ENCODE assay signal across 16 mouse cellular contexts in genomic region chr19:16558570-16558969, GRCm38 (mm10).
A peak's percentile ranks its signal among the peaks of the same experiment; 100 is the strongest.
DNase-seq lines count a peak whose midpoint lies in the region; ATAC-seq and TF ChIP-seq lines count a peak whose summit lies in the region.
"Had no signal": no experiment of that assay in that cellular context is flagged by ENCODE, and none has a peak within 500 bp of the region (broad histone marks: within the 10 kb centered on the region; RNA-seq: fewer than 3 reads in every experiment).

No protein-coding gene starts in this region.

- intact Hi-C loops in heart, postnatal 10 days (cut with DNase I), result no loop called here

- no peaks in the 10 kb centered on the region for H3K36me3 ChIP-seq in kidney, embryonic 16.5 days (ENCODE audit: insufficient read depth, low read length)
- H3K36me3 ChIP-seq in stomach, embryonic 16.5 days (ENCODE audit: control insufficient read depth, insufficient read depth, low read length), result no peaks in the 10 kb centered on the region

- ATAC-seq in kidney, embryonic 16.5 days (ENCODE audit: low FRiP score, low TSS enrichment), result peak; percentile 50; the same call in 1 of the 2 replicates
- no peak for ATAC-seq in stomach, embryonic 16.5 days (ENCODE audit: insufficient read depth, low FRiP score)
- ATAC-seq: forebrain, embryonic 13.5 days; hindbrain, embryonic 16.5 days had no signal

- H3K27me3 ChIP-seq in kidney, embryonic 16.5 days (ENCODE audit: insufficient read depth, low read length), result no peaks in the 10 kb centered on the region
- no peaks in the 10 kb centered on the region for H3K27me3 ChIP-seq in stomach, embryonic 16.5 days (ENCODE audit: control insufficient read depth, insufficient read depth, low read length)
- H3K27me3 ChIP-seq: forebrain, embryonic 13.5 days had no signal

- H3K4me2 ChIP-seq in kidney, embryonic 16.5 days (replicated peaks; ENCODE audit: low read depth, low read length), result no peak overlapping the region
- no peak overlapping the region for H3K4me2 ChIP-seq in stomach, embryonic 16.5 days (ENCODE audit: low read depth, low read length)
- H3K4me2 ChIP-seq: forebrain, embryonic 13.5 days; liver, embryonic 11.5 days had no signal

- no peak overlapping the region for H3K4me3 ChIP-seq in kidney, embryonic 16.5 days (ENCODE audit: low read length)
- no peak overlapping the region for H3K4me3 ChIP-seq in embryonic fibroblast, embryonic 13.5 days (ENCODE audit: insufficient read depth, low read length)
- no peak overlapping the region for H3K4me3 ChIP-seq in stomach, embryonic 16.5 days (replicated peaks; ENCODE audit: low read length)
- H3K4me3 ChIP-seq: forebrain, embryonic 13.5 days; layer of hippocampus, adult 2 months had no signal

- H3K9ac ChIP-seq in kidney, embryonic 16.5 days (replicated peaks; ENCODE audit: low read length), result no peak overlapping the region
- H3K9ac ChIP-seq in stomach, embryonic 16.5 days (ENCODE audit: low read length), result no peak overlapping the region
- H3K9ac ChIP-seq: forebrain, embryonic 13.5 days had no signal

- H3K9me3 ChIP-seq in kidney, embryonic 16.5 days (ENCODE audit: low read length), result peaks cover 3% of the 10 kb centered on the region; the same call in 1 of the 2 replicates
- H3K9me3 ChIP-seq in stomach, embryonic 16.5 days (replicated peaks; ENCODE audit: control insufficient read depth, low read length), result no peaks in the 10 kb centered on the region
- H3K9me3 ChIP-seq: forebrain, embryonic 13.5 days had no signal

- no peak for TF ChIP-seq POLR2A in embryonic fibroblast, embryonic 13.5 days (IDR thresholded peaks at IDR 0.05; ENCODE audit: low read depth, low read length)

- 47% methylated on average over 2 of the region's 2 CpGs for WGBS in kidney, embryonic 16.5 days
- WGBS in stomach, embryonic 16.5 days, result 37% methylated on average over 2 of the region's 2 CpGs

- H3K4me1 ChIP-seq in kidney, embryonic 16.5 days (ENCODE audit: insufficient read depth, low read length), result peaks cover 7% of the 10 kb centered on the region
- H3K4me1 ChIP-seq in embryonic fibroblast, embryonic 13.5 days (ENCODE audit: control insufficient read depth, insufficient read depth, low read length), result peaks cover 10% of the 10 kb centered on the region
- H3K4me1 ChIP-seq in stomach, embryonic 16.5 days (ENCODE audit: control insufficient read depth, insufficient read depth, low read length), result peaks cover 18% of the 10 kb centered on the region
- H3K4me1 ChIP-seq: forebrain, embryonic 13.5 days had no signal

- no peak overlapping the region for H3K27ac ChIP-seq in kidney, embryonic 16.5 days (ENCODE audit: low read length)
- peak overlapping the region; percentile 93 for H3K27ac ChIP-seq in embryonic fibroblast, embryonic 13.5 days (ENCODE audit: insufficient read depth, low read length)
- H3K27ac ChIP-seq in stomach, embryonic 16.5 days (ENCODE audit: low read length), result peak overlapping the region; percentile 78
- H3K27ac ChIP-seq: forebrain, embryonic 13.5 days; layer of hippocampus, adult 2 months had no signal

- no peak for TF ChIP-seq CTCF in embryonic fibroblast, embryonic 13.5 days (IDR thresholded peaks at IDR 0.05; ENCODE audit: borderline replicate concordance, insufficient read depth, low read length)

- no peak for DNase-seq in kidney, postnatal 10 days
- peak; percentile 10 for DNase-seq in lung, postnatal 36 days
- DNase-seq in lung, postnatal 25 days (ENCODE audit: low spot score), result no peak
- no peak for DNase-seq in heart, postnatal 10 days
- DNase-seq: cerebellum, adult 11 months; gastrocnemius, postnatal 10 days; layer of hippocampus, postnatal 36 days; lung, adult 2 months; right cerebral cortex, postnatal 25 days had no signal
